Mouse (Mus musculus) frontal cortex, adult (tissue): ENCODE measurements around the gene AC124502.3.
"Not testable (repeated sequence)": the region's sequence is repeated elsewhere in the genome, so short reads cannot be mapped to it uniquely, and the experiment has no call there.

Experiments
- ATAC-seq: cut with Nextera tagmentation; 2 replicates; pipeline ENCODE4 v1.9.2; 2017; ENCODE audit warnings: mild to moderate bottlenecking, moderate library complexity, mixed read lengths; ENCODE audit not compliant: low TSS enrichment

AC124502.3 gene

GRCm38 (mm10) chr19:5083961-5084833, 45.5 kb downstream of the AC124502.3 start:
- no peak for ATAC-seq

DNA sequence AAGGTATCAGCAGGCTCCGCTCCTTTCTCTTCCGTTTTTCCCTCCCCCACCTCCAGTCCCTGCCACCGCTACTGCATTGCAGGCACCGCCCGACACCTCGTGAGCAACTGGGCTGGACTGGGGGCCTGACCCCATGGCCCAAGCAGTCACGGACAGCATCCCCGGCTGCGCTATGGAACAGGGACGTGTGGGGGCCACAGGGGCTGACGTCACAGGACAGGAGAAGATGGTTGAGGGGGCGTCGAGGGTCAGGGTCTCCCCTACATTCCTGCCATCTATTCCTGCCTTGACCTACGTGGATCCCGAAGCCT, 46.1 kb downstream of the AC124502.3 start:
- ATAC-seq = no peak

DNA sequence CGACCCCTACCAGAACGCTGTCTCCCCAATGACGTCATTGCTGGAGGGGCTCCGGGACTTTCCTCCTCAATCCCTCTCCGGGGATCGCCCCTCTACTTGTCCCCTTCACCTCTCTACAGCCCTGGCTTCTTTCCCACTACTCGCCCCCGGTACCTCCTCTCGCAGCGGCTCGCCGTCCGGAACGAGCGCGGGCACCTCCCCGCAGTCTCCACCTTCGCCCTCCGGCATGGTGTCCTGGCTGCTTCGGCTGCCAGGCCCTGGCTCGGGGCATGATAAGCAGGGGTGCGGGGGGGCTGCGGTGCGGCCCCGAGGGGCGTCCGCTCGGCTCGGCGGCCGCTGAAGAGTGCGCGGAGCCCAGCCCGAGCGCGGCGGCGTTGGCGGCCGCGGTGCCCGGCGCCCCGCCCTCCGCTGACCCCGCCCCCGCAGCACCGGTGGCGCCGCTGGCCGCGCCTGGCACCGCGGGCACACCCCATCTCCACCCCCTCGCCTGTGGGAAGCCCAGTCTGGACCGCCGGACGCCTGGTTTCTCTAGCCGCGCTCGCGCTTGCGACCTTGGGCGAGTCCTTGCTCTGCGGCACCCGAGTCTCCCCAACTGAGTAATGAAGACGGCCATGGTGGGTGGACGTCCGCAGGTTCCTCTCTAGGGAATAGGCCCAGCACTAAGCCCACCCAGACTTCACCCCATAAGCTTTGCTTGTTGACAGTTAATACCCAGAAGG, 46.6 kb downstream of the AC124502.3 start, which contains the start of gene Tmem151a:
Tmem151a (minus strand) TSS at position 387 of the 719 bp plus-strand sequence.
- ATAC-seq = no peak

GRCm38 (mm10) chr19:5086533-5086932, 47.8 kb downstream of the AC124502.3 start:
- ATAC-seq = not testable (repeated sequence)

DNA sequence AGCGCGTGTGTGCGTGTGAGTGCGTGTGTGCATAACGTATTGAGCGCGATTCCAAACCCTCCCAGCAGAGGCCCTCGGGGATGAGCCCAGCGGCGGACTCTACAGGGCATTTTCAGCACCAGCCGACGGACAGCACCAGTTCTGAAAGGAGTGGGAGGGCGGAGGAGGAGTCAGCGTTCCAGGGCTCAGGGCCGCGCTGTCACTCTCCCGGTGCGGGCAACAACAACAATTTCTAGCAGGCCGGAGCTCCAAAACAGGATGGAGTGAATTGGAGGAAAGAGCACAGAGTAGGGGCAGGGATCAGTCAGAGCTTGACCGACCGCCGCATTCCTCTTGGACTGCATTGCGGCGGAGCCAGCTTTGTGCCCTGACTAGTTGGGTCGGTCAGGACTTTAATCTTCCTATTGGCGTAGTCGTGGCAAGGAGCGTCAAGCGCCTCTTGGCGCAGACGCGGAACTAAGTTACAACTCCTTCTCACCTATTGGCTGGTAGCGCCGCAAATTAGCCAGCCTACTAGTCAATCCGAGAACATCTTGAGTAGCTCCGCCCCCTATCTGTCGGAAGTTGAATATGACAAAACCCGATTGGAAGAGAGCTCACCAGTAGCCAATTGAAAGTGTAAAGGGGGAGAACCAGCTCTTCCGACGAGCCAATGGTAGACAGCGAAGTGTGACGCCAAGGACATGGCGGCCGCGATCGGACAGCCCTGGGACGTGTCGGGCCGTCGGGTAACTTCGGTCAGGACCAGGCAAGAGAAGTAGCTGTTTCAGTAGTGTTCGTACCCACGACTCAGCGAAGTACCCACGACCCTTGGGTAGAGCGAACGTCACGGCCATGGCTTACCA, 49.4 kb downstream of the AC124502.3 start, which contains the start of gene Yif1a:
Yif1a (plus strand) TSS at position 655 of the 845 bp plus-strand sequence.
- peak; percentile 71 for ATAC-seq

GRCm38 (mm10) chr19:5089324-5089723, 50.6 kb downstream of the AC124502.3 start:
- ATAC-seq = no peak

DNA sequence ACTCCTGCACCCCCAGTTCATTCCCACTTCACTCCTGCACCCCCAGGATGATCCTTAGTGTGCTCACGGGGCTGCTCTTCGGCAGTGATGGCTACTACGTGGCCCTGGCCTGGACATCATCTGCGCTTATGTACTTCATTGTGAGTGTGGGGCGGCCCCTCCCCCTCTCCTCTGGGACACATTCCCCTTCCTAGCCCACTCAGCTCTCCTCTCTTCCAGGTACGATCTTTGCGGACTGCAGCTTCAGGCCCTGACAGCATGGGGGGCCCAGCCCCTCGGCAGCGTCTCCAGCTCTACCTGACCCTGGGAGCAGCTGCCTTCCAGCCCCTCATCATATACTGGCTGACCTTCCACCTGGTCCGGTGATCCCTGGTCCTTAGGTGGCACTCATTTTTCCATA, 53.4 kb downstream of the AC124502.3 start:
- ATAC-seq = no peak

DNA sequence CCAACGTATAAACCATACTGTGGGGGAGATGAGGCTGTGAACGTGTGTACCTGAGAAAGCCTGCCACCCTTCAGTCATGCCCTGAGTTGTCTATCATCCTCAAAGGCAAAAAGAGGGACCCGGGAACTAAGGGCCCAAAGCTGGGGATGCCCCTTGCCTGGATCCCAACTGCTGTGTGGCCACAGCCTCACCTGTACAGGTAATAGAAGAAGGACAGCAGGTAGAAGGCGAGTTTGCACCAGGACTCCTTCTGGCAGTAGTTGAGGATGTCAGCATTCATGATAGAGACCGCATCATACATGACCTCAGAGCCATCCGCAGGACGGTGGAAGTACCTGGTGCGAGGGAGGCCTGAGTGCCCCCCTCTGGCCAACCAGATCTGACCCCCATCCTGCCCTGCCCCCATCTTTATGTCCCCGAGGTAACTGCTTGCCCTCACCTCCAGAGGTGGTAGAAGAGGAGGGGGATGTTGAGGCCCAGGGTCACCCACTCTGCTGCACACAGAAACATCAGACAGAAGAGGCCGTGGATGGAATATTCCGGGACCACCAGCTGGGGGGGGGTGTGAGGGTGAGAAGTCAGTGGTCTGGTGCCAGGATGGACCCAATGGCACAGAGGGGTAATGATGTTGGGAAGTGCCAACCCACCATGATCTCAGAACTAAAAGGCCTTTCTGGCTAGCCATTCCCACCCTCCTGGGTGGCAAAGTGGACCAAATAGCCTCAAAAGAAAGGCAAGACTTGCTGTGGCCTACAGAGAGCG, 55.0 kb downstream of the AC124502.3 start:
- ATAC-seq = no peak

DNA sequence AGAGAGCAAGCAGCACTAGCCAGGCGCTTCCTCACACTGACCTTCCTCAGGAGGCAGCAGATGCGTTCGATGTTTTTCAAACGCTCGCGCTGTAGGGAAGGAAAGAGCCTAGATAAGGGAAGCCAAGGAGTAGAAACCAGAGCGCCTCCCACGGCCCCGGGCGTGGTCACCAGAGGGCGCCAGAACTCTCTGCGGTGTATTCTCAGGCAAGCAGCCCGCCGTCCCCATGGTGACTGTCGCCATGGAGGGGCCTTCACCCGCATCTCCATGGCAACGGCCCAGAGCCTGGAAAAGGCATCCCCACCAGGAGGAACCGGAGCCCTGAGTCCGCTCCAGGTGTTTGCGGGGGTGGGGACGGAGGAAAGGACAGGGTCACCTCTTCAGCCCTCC, 55.5 kb downstream of the AC124502.3 start:
- ATAC-seq = peak; percentile 66

DNA sequence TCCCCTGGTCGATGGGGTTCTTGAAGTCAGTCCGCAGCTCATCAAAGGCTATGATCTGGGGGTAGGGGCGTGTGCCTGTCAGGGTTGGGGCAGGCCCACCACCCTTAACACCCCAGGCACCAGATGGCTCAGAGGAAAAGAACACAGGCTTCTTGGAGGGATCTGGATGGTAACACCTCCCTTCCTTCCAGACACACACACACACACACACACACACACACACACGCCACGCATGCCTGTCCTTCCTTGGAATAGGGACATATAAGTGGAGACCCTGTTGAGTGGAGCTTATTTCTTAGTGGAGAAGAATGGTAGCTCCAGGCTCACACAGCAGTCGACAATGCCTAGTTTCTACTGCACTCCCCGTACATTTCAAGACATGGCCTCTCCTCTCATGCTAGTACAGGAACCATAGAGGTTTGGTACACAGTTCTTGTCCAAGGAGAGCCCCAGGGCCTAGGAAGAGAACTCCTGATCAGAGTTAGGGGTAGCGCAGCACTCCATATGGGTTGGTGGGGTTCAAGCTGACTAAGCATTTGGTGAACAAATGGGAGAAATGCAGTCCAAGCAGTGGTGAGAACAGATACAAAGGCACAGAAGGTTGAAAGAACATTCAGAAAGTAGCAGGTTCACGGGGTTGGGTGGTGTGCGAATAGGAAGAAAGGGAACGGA, 56.2 kb downstream of the AC124502.3 start:
- ATAC-seq = no peak

GRCm38 (mm10) chr19:5095887-5096474, 57.3 kb downstream of the AC124502.3 start:
- ATAC-seq = no peak

- ATAC-seq = no peak
These were observed 59.1 kb downstream of the AC124502.3 start for GRCm38 (mm10) chr19:5097521-5098362.

GRCm38 (mm10) chr19:5098363-5099143, 59.9 kb downstream of the AC124502.3 start, which contains the start of gene Cnih2:
TSS of gene Cnih2 (minus strand) at chr19:5098521.
- ATAC-seq = peak; percentile 25; the same call in 1 of the 2 replicates
